Mouse (Mus musculus) bone marrow macrophage, adult 2 months (primary cell): Measurements from ENCODE around the gene Syt6. TPM values are rescaled to one million over a fixed set of nuclear protein-coding genes. Genes with fewer than 3 reads are reported as not detected.
"Not testable (repeated sequence)": the region's sequence is repeated elsewhere in the genome, so short reads cannot be mapped to it uniquely, and the experiment has no call there.

ENCODE experiments used
- H3K27ac ChIP-seq: 2 replicates; pipeline ENCODE4 v1.5.1; 2012; ENCODE audit warnings: low read depth, low read length; ENCODE audit not compliant: insufficient read depth
- H3K4me1 ChIP-seq: 2 replicates; pipeline ENCODE4 v1.6.1; 2012; ENCODE audit warnings: low read length; ENCODE audit not compliant: control insufficient read depth, insufficient read depth
- H3K4me3 ChIP-seq: 2 replicates; pipeline ENCODE4 v1.5.1; 2012; ENCODE audit warnings: mild to moderate bottlenecking, low read length, moderate library complexity; ENCODE audit not compliant: insufficient read depth
- CTCF ChIP-seq: IDR thresholded peaks from 2 replicates; pipeline ENCODE4 v1.5.1; 2012; ENCODE audit warnings: low read depth, mild to moderate bottlenecking, low read length, moderate library complexity
- POLR2A ChIP-seq: IDR thresholded peaks from 2 replicates; pipeline ENCODE4 v1.6.1; 2012; ENCODE audit warnings: mild to moderate bottlenecking, low read depth, low read length, borderline replicate concordance
- polyA plus RNA-seq: library from polyadenylated mRNA; stranded (reverse); fragments of >200 nt; gene quantifications from 2 replicates; pipeline ENCODE4 v1.2.4, GENCODE M21; 2012; ENCODE audit not compliant: missing spikeins, insufficient read depth, insufficient read length

The Syt6 gene
- polyA plus RNA-seq, 1 experiment: not detected

- Histone ChIP-seq H3K4me1 (peaks cover 9% of the 10 kb centered on the region), H3K27ac (no peak overlapping the region), H3K4me3 (no peak overlapping the region)
- TF ChIP-seq CTCF (no peak), POLR2A (no peak)
Observed at GRCm38 (mm10) chr3:103637641-103638040, 62.6 kb downstream of the Syt6 start.

GRCm38 (mm10) chr3:103640226-103640803 lies 65.3 kb downstream of the Syt6 start:
- Histone ChIP-seq H3K27ac (no peak overlapping the region), H3K4me3 (no peak overlapping the region), H3K4me1 (peaks cover 3% of the 10 kb centered on the region; the same call in 1 of the 2 replicates)
- TF ChIP-seq CTCF: no peak
- TF ChIP-seq POLR2A: no peak

GRCm38 (mm10) chr3:103641301-103641700 lies 66.3 kb downstream of the Syt6 start:
- TF ChIP-seq CTCF: no peak
- no peak for TF ChIP-seq POLR2A
- H3K4me1 ChIP-seq: peaks cover 3% of the 10 kb centered on the region; the same call in 1 of the 2 replicates
- H3K27ac ChIP-seq: no peak overlapping the region
- no peak overlapping the region for H3K4me3 ChIP-seq

GRCm38 (mm10) chr3:103645968-103646367 lies 70.9 kb downstream of the Syt6 start, which contains the start of gene Atg4a-ps:
TSS of gene Atg4a-ps (minus strand) at chr3:103646068.
- H3K4me3 ChIP-seq, H3K27ac ChIP-seq: not testable (repeated sequence)
- peaks cover 11% of the 10 kb centered on the region for H3K4me1 ChIP-seq

- Histone ChIP-seq H3K4me1 (peaks cover 11% of the 10 kb centered on the region), H3K4me3 (no peak overlapping the region), H3K27ac (no peak overlapping the region)
- no peak for TF ChIP-seq POLR2A
- TF ChIP-seq CTCF: no peak
Observed at GRCm38 (mm10) chr3:103647164-103647867, 72.3 kb downstream of the Syt6 start.

GRCm38 (mm10) chr3:103648486-103648885 lies 73.5 kb downstream of the Syt6 start:
- TF ChIP-seq CTCF: no peak
- TF ChIP-seq POLR2A: no peak
- Histone ChIP-seq H3K4me1 (peaks cover 11% of the 10 kb centered on the region), H3K4me3 (no peak overlapping the region), H3K27ac (no peak overlapping the region)

GRCm38 (mm10) chr3:103649716-103650115 lies 74.7 kb downstream of the Syt6 start:
- no peak for TF ChIP-seq CTCF
- no peak for TF ChIP-seq POLR2A
- Histone ChIP-seq H3K27ac (no peak overlapping the region), H3K4me3 (no peak overlapping the region), H3K4me1 (peaks cover 11% of the 10 kb centered on the region)

GRCm38 (mm10) chr3:103650406-103650805 lies 75.4 kb downstream of the Syt6 start:
- H3K27ac ChIP-seq: no peak overlapping the region
- TF ChIP-seq POLR2A (no peak), CTCF (no peak)
- peaks cover 11% of the 10 kb centered on the region for H3K4me1 ChIP-seq
- H3K4me3 ChIP-seq: no peak overlapping the region

GRCm38 (mm10) chr3:103660012-103660411 lies 85.0 kb downstream of the Syt6 start:
- TF ChIP-seq CTCF (no peak), POLR2A (no peak)
- no peak overlapping the region for H3K4me3 ChIP-seq

GRCm38 (mm10) chr3:103661714-103662113 lies 86.7 kb downstream of the Syt6 start:
- no peaks in the 10 kb centered on the region for H3K4me1 ChIP-seq
- TF ChIP-seq POLR2A: no peak
- no peak for TF ChIP-seq CTCF
- no peak overlapping the region for H3K4me3 ChIP-seq
- H3K27ac ChIP-seq: no peak overlapping the region

More at GRCm38 (mm10) chr3:103660012-103660411, 85.0 kb downstream of the Syt6 start:
- no peaks in the 10 kb centered on the region for H3K4me1 ChIP-seq
- H3K27ac ChIP-seq: no peak overlapping the region

- H3K4me3 ChIP-seq: no peak overlapping the region
- no peak for TF ChIP-seq POLR2A
- no peak for TF ChIP-seq CTCF
Observed at GRCm38 (mm10) chr3:103663385-103663784, 88.4 kb downstream of the Syt6 start.

More at GRCm38 (mm10) chr3:103663385-103663784, 88.4 kb downstream of the Syt6 start:
- H3K4me1 ChIP-seq: no peaks in the 10 kb centered on the region
- no peak overlapping the region for H3K27ac ChIP-seq
